ENCODE assay signal across 22 mouse cellular contexts in genomic region chr9:103324678-103325077, GRCm38 (mm10). TPM values are rescaled to one million over a fixed set of nuclear protein-coding genes. Genes with fewer than 3 reads are reported as not detected.
"Had no signal": no experiment of that assay in that cellular context is flagged by ENCODE, and none has a peak within 500 bp of the region (broad histone marks: within the 10 kb centered on the region; RNA-seq: fewer than 3 reads in every experiment).

No protein-coding gene starts in this region.

- DNase-seq: kidney, adult 18-20 months; kidney, adult 9 months; kidney, postnatal 14 days; kidney, postnatal 4 days; layer of hippocampus, adult 9-11 months; retina, postnatal 1 day; right cerebral cortex, postnatal 25 days; spleen, adult 18-20 months; thymus, adult 18-20 months; thymus, postnatal 36 days had no signal

- H3K9me3 ChIP-seq: liver, embryonic 15.5 days; midbrain, embryonic 10.5 days; midbrain, embryonic 13.5 days; neural tube, embryonic 13.5 days; stomach, embryonic 15.5 days had no signal

- H3K9ac ChIP-seq: liver, embryonic 15.5 days; midbrain, embryonic 13.5 days; neural tube, embryonic 13.5 days; stomach, embryonic 15.5 days had no signal

- H3K4me2 ChIP-seq: liver, embryonic 11.5 days; liver, embryonic 15.5 days; midbrain, embryonic 13.5 days; neural tube, embryonic 13.5 days; stomach, embryonic 15.5 days had no signal

- H3K27ac ChIP-seq: midbrain, embryonic 10.5 days; midbrain, embryonic 13.5 days; neural tube, embryonic 13.5 days; stomach, embryonic 15.5 days had no signal

- H3K4me1 ChIP-seq: midbrain, embryonic 10.5 days; midbrain, embryonic 13.5 days; stomach, embryonic 15.5 days had no signal

- H3K27me3 ChIP-seq: liver, embryonic 15.5 days; megakaryocyte, embryonic 14.5 days; midbrain, embryonic 13.5 days; neural tube, embryonic 13.5 days; stomach, embryonic 15.5 days had no signal

- H3K4me3 ChIP-seq: liver, embryonic 15.5 days; megakaryocyte, embryonic 14.5 days; midbrain, embryonic 10.5 days; midbrain, embryonic 13.5 days; myocyte; neural tube, embryonic 13.5 days; stomach, embryonic 15.5 days had no signal

- ATAC-seq: intestine, embryonic 16.5 days; midbrain, embryonic 13.5 days; midbrain, embryonic 16.5 days had no signal

RNA-seq across cellular contexts. Expression of gene 1300017J02Rik, which starts 19.8 kb away (rescaled TPM):
- total RNA-seq: left cerebral cortex, adult 18-20 months; monocyte, adult 5-6 weeks had no signal
- polyA plus RNA-seq: midbrain, embryonic 16.5 days had no signal
